Mouse (Mus musculus) lung, adult 18-20 months (tissue): Measurements from ENCODE around the gene Rbpj.
"Not testable (repeated sequence)": the region's sequence is repeated elsewhere in the genome, so short reads cannot be mapped to it uniquely, and the experiment has no call there.

Experiments used
- DNase-seq, 2 experiments: peaks; one replicate each; pipeline ENCODE4 v3.0.0; 2022; ENCODE audit warnings: mixed read lengths in 2 of 2

Gene Rbpj

DNA sequence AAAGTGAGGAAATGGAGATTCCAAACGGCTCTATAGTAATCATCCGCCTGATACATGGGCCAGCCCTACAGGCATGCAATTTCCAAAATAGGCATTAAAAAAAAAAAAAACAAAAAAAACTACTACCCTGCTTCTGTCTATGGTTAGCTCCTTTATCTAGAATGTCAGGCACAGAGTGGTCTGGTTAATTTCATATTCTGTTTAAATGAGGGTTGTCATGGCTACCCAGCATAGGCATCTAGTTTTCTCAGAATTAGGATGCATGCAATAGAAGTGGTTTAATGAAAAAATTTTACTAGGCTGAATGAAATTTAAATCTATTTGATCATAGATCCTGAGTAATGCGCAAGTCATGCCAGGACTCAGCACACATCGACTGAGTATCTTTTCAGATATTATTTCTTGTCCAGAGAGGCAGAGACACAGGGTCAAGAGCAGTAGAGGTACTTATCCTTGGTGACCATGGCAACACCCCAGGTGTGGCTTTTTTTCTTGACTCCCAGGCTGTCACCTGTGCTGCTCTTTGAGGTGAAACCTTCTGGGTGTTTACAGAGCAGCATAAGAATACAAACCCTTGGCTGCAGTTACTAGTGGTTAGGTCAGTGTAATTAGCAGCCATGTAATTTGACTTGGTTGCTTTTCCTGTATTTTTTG is 49.1 kb downstream of the Rbpj start:
- peak; percentile 50 to 75 for DNase-seq

DNA sequence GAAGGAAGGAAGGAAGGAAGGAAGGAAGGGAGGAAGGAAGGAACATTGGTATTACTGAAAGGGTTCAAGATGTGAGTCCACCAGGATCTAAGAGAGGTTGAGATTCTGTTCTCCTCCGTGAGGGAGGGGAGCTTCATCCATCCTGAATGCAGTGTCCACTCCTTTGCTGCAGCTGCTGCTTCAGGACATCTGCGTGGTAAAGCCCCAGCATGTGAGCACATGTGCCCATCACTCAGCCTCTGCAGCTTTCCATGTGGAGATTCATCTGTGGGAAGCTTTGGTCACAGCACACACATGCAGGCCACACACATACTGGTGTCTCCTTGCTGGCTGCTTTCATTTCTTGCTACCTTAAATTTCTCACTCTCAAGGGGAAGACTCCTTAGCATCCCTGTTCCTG is 50.5 kb downstream of the Rbpj start:
- DNase-seq: no peak

GRCm38 (mm10) chr5:53517802-53518201 is 51.9 kb downstream of the Rbpj start:
- no peak for DNase-seq

DNA sequence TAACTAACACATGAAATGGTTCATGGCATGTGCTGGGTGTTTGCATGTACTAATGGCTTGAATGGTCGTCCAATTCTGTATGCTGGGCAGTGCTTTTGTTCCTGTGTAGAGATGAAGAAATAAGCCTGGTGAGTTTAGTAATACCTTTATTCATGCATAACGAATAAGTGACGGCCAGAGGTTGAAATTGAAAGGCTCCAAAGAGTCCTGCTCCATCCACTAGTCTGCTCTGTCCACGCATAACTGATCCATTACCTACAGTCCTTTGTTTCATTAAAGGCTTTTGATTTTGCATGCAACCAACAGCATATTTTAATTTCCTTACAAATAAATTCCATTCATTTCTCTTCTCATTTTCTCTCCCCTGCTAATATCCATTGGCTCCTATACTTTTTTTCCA is 53.2 kb downstream of the Rbpj start:
- DNase-seq: no peak

- no peak for DNase-seq
Observed at GRCm38 (mm10) chr5:53519998-53520577, 54.1 kb downstream of the Rbpj start.

GRCm38 (mm10) chr5:53523046-53523445 is 57.1 kb downstream of the Rbpj start:
- peak; percentile 51 to 57 for DNase-seq

GRCm38 (mm10) chr5:53524162-53524561 is 58.2 kb downstream of the Rbpj start:
- no peak for DNase-seq

DNA sequence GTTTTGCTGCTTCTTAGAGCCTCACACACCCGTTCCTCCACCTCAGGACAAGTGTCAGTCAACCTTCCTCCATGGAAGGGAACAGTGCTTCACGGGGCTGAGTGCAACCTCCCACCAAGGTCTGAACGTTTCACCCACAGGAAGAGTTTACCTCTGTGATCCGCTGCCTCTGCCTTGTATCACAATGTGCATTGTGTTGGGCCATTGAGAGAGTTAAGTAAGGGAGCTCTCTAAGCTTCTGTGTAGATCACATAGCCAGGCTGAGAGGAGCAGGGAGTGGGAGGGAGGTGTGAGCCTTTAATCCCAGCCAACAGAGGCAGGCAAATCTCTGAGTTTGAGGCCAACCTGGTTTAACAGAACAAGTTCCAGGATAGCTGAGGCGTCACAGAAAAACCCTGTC is 58.9 kb downstream of the Rbpj start:
- DNase-seq: no peak

DNA sequence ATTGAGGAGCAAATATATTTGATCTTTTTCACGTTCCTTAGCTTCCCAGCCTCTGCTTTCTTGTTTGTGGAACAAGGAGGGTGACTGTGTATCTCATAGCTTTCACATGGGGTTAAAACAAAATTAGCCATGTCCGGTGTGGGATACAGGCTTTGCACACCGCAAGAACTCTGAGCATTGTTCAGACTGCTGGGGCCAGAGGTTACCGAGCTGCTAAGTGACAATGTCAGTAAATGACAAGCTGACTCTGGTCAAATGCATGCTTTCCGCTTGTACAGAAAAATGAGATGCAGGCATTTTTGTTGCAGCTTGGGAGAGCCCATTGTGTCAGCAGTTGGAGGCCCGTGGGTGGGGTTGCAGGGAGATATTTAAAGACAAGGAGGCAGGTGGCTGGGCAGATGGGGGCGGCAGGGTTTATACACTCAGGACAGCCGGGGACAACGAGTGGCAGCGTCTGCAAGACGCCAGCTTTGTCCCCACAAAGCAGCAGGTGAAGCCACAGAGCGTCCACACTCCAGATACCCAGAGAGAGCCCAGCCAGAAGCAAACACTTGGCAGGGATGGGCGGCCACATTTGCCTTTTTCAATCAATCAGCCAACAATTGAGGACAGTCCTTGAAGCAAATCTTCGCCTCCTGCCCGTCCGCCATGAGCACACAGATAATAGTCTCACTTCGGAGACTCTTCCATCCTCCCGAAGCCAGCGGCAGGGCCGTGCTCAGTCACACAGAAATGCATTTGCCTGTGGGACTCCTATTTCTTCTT is 59.5 kb downstream of the Rbpj start:
- no peak for DNase-seq

DNA sequence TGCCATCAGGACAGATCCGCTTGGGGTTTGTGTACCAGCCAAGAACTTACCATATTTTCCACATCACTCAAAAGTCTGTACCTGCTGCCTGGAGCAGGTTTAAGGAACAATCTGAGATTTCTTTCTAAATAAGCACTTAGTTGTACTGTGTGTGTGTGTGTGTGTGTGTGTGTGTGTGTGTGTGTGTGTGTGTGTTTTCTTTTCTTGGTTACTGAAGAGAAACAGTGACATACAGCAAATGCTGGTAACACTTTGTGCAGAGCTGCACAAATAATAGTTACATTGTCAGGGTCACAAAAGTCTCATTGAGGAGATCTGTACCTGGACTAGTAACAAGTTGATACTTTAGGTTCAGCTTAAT is 60.1 kb downstream of the Rbpj start:
- no peak for DNase-seq

DNA sequence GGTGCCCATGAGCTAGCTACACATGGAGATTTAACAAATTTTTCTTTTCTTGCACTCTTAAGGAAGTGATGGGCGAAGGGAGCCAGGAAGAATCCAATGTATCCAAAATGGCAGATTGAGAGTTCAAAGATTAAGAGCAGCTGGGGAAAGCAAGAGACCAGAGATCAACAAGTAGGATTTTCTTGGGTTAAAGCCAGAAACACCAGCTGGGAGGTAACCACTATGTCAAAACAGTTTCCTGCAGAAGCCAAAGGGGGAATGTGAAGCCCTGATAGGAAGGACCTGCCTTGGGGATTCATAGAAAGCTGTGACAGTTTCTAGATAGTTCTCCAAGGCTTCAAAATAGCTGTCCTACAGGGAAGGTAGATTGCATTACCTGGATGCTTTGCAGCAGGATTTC is 63.9 kb downstream of the Rbpj start:
- DNase-seq: peak in 1 of 2 experiments; percentile 42

DNA sequence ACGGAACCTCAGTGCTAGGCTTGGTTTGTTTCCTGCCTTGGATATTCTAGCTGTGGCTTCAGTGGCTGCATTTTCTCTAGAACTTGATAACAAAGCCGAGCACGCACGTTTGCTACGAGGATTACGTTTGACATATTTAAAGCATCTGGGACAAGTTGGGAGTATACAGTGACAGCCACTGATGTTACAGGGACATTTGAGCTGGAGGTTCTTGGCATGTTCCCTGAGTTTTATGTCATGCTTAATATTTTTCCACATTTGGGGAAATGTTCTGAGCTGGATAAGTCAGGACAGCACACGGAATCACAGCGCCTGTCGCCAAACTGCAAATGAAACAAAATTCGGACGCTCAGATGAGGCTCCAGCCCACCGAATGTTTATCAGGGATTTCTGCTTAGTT is 69.1 kb downstream of the Rbpj start:
- DNase-seq: no peak

DNA sequence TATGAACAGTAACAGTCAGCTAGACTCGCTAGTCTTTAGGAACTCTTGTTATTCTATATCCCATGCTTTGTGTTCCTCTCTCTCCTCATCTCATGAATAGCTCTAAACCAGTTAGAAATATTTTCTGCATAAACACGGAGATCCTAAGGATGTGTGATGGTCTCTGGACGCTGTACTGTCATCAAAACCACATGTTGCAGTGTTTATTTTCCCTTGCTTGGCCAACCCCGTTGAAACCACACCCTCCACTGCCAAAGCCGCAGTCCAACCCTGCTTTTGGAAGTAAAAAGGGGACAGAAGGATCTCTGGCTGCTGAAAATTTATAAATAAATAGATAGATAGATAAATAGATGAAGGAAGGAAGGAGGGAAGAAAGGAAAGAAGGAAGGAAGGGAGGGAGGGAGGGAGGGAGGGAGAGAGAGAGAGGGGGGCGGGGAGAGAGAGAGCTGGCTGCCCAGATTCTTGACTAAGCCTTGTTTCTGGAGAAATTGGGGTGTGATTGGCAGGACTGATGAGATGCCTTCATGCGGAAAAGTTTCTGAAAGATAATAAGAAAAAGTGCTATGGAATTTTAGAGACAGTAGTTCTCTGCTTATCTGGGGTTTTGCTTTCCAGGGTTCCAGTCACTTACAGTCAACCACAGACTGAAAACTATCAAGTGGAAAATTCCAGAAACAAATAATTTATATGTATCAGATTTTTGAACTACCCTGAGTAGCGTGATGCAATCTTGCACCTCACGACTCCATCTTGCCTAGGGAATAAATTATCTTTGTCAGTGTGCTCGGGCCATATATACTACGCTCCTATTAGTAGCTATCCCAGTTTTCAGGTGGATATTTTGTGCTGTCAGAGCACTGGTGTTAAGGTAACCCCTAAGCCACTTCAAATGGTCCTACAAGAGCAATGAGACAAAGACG is 70.9 kb downstream of the Rbpj start:
- DNase-seq: peak in 1 of 2 experiments; percentile 17

GRCm38 (mm10) chr5:53539860-53540633 is 74.1 kb downstream of the Rbpj start:
- peak; percentile 13 to 18 for DNase-seq

GRCm38 (mm10) chr5:53542073-53542472 is 76.1 kb downstream of the Rbpj start:
- DNase-seq: no peak

- no peak for DNase-seq
Observed at GRCm38 (mm10) chr5:53543399-53543798, 77.4 kb downstream of the Rbpj start.

DNA sequence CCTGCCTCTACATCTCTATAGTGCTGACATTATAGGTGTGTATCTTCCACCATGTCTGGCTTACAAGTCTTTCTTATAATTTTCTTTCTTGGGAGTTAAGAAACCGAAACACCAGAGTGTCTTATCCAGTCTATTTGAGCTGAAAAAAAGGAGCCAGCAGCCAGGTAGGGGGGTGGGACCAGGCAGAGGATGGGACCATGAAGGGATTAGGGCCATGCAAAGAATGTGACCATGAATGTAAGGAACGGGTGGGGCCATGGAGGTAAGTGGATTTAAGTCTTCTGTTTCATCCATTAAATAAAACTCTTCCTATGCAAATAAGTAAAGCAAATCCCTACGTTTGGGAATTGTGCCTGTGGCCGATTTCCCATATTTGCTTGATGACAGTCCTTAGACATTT is 78.0 kb downstream of the Rbpj start:
- no peak for DNase-seq

- no peak for DNase-seq
Observed at GRCm38 (mm10) chr5:53546440-53546839, 80.5 kb downstream of the Rbpj start.

DNA sequence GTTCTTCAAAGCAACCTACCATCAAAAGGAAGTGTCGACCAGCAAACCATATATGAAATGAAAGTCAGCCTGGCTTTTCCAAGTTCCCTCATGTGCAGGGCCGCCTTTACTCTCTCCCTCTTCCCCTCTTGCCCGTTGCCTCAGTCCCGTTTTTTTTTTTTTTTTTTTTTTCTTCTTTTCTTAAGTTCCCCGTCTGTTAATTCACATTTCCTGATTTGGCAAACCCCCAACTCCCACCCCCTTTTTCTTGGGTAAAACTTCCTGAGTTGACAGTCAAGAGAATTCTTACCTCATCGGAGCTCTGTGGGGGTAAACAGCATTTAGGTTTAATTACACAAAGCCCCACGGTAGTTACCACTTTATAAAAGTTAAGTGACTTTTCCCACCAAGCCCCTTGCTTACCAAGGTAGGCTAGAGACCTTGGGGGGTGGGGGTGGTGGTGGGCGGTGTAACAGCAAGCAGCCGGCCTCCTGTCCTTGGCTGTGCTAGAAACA is 81.1 kb downstream of the Rbpj start:
- peak; percentile 24 to 40 for DNase-seq

DNA sequence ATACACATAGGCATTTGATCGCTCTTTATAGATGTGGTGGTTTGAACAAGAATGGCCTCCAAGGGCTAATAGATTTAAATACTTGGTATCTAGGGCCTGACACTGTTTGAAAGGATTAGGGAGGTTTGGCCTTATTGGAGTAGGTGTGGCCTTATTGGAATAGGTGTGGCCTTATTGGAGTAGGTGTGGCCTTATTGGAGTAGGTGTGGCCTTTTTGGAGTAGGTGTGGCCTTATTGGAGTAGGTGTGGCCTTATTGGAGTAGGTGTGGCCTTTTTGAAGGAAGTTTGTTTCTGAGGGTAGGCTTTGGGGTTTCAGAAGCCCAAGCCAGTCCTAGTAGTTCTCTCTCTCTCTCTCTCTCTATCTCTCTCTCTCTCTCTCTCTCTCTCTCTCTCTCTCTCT is 84.4 kb downstream of the Rbpj start:
- not testable (repeated sequence) for DNase-seq

- DNase-seq: no peak
Observed at GRCm38 (mm10) chr5:53551394-53551793, 85.4 kb downstream of the Rbpj start.

GRCm38 (mm10) chr5:53551910-53552309 is 86.0 kb downstream of the Rbpj start:
- no peak for DNase-seq
